Mouse (Mus musculus): ENCODE results near the gene Slc7a11.
A peak's percentile ranks its signal among the peaks of the same experiment; 100 is the strongest.

Gene Slc7a11

GRCm38 (mm10) chr3:50138319-50138718 lies 305.1 kb downstream of the Slc7a11 start:
- no peak for DNase-seq (ENCODE audit: low spot score)

GRCm38 (mm10) chr3:50132204-50132603 lies 311.2 kb downstream of the Slc7a11 start:
- DNase-seq (ENCODE audit: low spot score) = no peak

- DNase-seq (ENCODE audit: low spot score) = no peak
Measured at GRCm38 (mm10) chr3:50130319-50130718, 313.1 kb downstream of the Slc7a11 start.

- peak; percentile 20 for DNase-seq (ENCODE audit: low spot score)
Measured at GRCm38 (mm10) chr3:50121001-50121400, 322.4 kb downstream of the Slc7a11 start.

- DNase-seq (ENCODE audit: low spot score) = no peak
Measured at GRCm38 (mm10) chr3:50116266-50116665, 327.1 kb downstream of the Slc7a11 start.

GRCm38 (mm10) chr3:50105509-50105908 lies 337.9 kb downstream of the Slc7a11 start:
- peak; percentile 27 for DNase-seq (ENCODE audit: low spot score)

GRCm38 (mm10) chr3:50094404-50095092 lies 348.9 kb downstream of the Slc7a11 start:
- no peak for DNase-seq (ENCODE audit: low spot score)

- peak; percentile 88 for DNase-seq (ENCODE audit: low spot score)
Measured at GRCm38 (mm10) chr3:50076979-50077378, 366.4 kb downstream of the Slc7a11 start.

- DNase-seq (ENCODE audit: low spot score) = no peak
Measured at GRCm38 (mm10) chr3:50063396-50063795, 380.0 kb downstream of the Slc7a11 start.

- DNase-seq (ENCODE audit: low spot score) = no peak
Measured at GRCm38 (mm10) chr3:50044666-50045065, 398.7 kb downstream of the Slc7a11 start.

GRCm38 (mm10) chr3:50044160-50044559 lies 399.3 kb downstream of the Slc7a11 start:
- no peak for DNase-seq (ENCODE audit: low spot score)

GRCm38 (mm10) chr3:50041141-50041540 lies 402.3 kb downstream of the Slc7a11 start:
- no peak for DNase-seq (ENCODE audit: low spot score)

- DNase-seq (ENCODE audit: low spot score) = no peak
Measured at GRCm38 (mm10) chr3:50035875-50036528, 407.4 kb downstream of the Slc7a11 start.

- peak; percentile 11 for DNase-seq (ENCODE audit: low spot score)
Measured at GRCm38 (mm10) chr3:50033325-50033724, 410.1 kb downstream of the Slc7a11 start.

GRCm38 (mm10) chr3:50026039-50026438 lies 417.4 kb downstream of the Slc7a11 start:
- DNase-seq (ENCODE audit: low spot score) = no peak

GRCm38 (mm10) chr3:50014396-50014795 lies 429.0 kb downstream of the Slc7a11 start:
- no peak for DNase-seq (ENCODE audit: low spot score)

- peak; percentile 7 for DNase-seq (ENCODE audit: low spot score)
Measured at GRCm38 (mm10) chr3:50012012-50012411, 431.4 kb downstream of the Slc7a11 start.

GRCm38 (mm10) chr3:50003970-50004683 lies 439.3 kb downstream of the Slc7a11 start:
- no peak for DNase-seq (ENCODE audit: low spot score)

GRCm38 (mm10) chr3:50002067-50002466 lies 441.3 kb downstream of the Slc7a11 start:
- no peak for DNase-seq (ENCODE audit: low spot score)

- no peak for DNase-seq (ENCODE audit: low spot score)
Measured at GRCm38 (mm10) chr3:50001635-50002034, 441.8 kb downstream of the Slc7a11 start.

GRCm38 (mm10) chr3:49992891-49993290 lies 450.5 kb downstream of the Slc7a11 start:
- DNase-seq (ENCODE audit: low spot score) = peak; percentile 50

GRCm38 (mm10) chr3:49987236-49987635 lies 456.2 kb downstream of the Slc7a11 start:
- DNase-seq (ENCODE audit: low spot score) = no peak

GRCm38 (mm10) chr3:49984795-49985194 lies 458.6 kb downstream of the Slc7a11 start:
- no peak for DNase-seq (ENCODE audit: low spot score)

All from adipocyte (in vitro differentiated cells).